Mouse (Mus musculus): ENCODE measurements around the gene Pla2g12a. TPM values are rescaled to one million over a fixed set of nuclear protein-coding genes. Genes with fewer than 3 reads are reported as not detected.

Pla2g12a gene
- polyA plus RNA-seq, 2 experiments: 16.4 to 27.5 TPM

GRCm38 (mm10) chr3:129836965-129837364, 41.4 kb upstream of the Pla2g12a start:
- Histone ChIP-seq H3K4me2 (replicated peaks; ENCODE audit: low read depth, low read length, severe bottlenecking) (no peak overlapping the region), H3K36me3 (ENCODE audit: control insufficient read depth, insufficient read depth, low read length) (no peaks in the 10 kb centered on the region), H3K4me1 (ENCODE audit: control insufficient read depth, insufficient read depth, low read length) (no peaks in the 10 kb centered on the region), H3K27me3 (ENCODE audit: control insufficient read depth, insufficient read depth, low read length) (no peaks in the 10 kb centered on the region), H3K9ac (ENCODE audit: low read depth, low read length, severe bottlenecking) (no peak overlapping the region), H3K4me3 (replicated peaks; ENCODE audit: low read length) (no peak overlapping the region), H3K9me3 (ENCODE audit: control insufficient read depth, low read length) (no peaks in the 10 kb centered on the region), H3K27ac (replicated peaks; ENCODE audit: low read depth, low read length) (no peak overlapping the region)
- WGBS: 72% methylated on average over 6 of the region's 6 CpGs
- ATAC-seq (ENCODE audit: low FRiP score, low read depth): no peak
- no peak for TF ChIP-seq POLR2A (IDR thresholded peaks at IDR 0.05; ENCODE audit: borderline replicate concordance, extremely low read depth, insufficient read depth, insufficient read length)
- no peak for DNase-seq (ENCODE audit: low spot score)

- Histone ChIP-seq H3K27ac (replicated peaks; ENCODE audit: low read depth, low read length) (no peak overlapping the region), H3K27me3 (ENCODE audit: control insufficient read depth, insufficient read depth, low read length) (no peaks in the 10 kb centered on the region), H3K4me2 (replicated peaks; ENCODE audit: low read depth, low read length, severe bottlenecking) (no peak overlapping the region), H3K4me3 (replicated peaks; ENCODE audit: low read length) (no peak overlapping the region), H3K36me3 (ENCODE audit: control insufficient read depth, insufficient read depth, low read length) (no peaks in the 10 kb centered on the region), H3K4me1 (ENCODE audit: control insufficient read depth, insufficient read depth, low read length) (no peaks in the 10 kb centered on the region), H3K9me3 (ENCODE audit: control insufficient read depth, low read length) (no peaks in the 10 kb centered on the region), H3K9ac (ENCODE audit: low read depth, low read length, severe bottlenecking) (no peak overlapping the region)
- DNase-seq (ENCODE audit: low spot score): no peak
- 38% methylated on average over 6 of the region's 7 CpGs for WGBS
- ATAC-seq (ENCODE audit: low FRiP score, low read depth): no peak
- no peak for TF ChIP-seq POLR2A (IDR thresholded peaks at IDR 0.05; ENCODE audit: borderline replicate concordance, extremely low read depth, insufficient read depth, insufficient read length)
Observed at GRCm38 (mm10) chr3:129838017-129838416, 40.4 kb upstream of the Pla2g12a start.

- ATAC-seq (ENCODE audit: low FRiP score, low read depth) (no peak), DNase-seq (ENCODE audit: low spot score) (no peak)
- Histone ChIP-seq H3K4me1 (ENCODE audit: control insufficient read depth, insufficient read depth, low read length) (no peaks in the 10 kb centered on the region), H3K36me3 (ENCODE audit: control insufficient read depth, insufficient read depth, low read length) (no peaks in the 10 kb centered on the region), H3K27ac (replicated peaks; ENCODE audit: low read depth, low read length) (no peak overlapping the region), H3K4me2 (replicated peaks; ENCODE audit: low read depth, low read length, severe bottlenecking) (no peak overlapping the region), H3K27me3 (ENCODE audit: control insufficient read depth, insufficient read depth, low read length) (no peaks in the 10 kb centered on the region), H3K4me3 (replicated peaks; ENCODE audit: low read length) (no peak overlapping the region), H3K9ac (ENCODE audit: low read depth, low read length, severe bottlenecking) (no peak overlapping the region), H3K9me3 (ENCODE audit: control insufficient read depth, low read length) (no peaks in the 10 kb centered on the region)
- TF ChIP-seq POLR2A (IDR thresholded peaks at IDR 0.05; ENCODE audit: borderline replicate concordance, extremely low read depth, insufficient read depth, insufficient read length): no peak
- 70% methylated on average over 2 of the region's 2 CpGs for WGBS
Observed at GRCm38 (mm10) chr3:129845868-129846267, 32.5 kb upstream of the Pla2g12a start.

GRCm38 (mm10) chr3:129846846-129847245, 31.6 kb upstream of the Pla2g12a start:
- Histone ChIP-seq H3K9ac (ENCODE audit: low read depth, low read length, severe bottlenecking) (no peak overlapping the region), H3K36me3 (ENCODE audit: control insufficient read depth, insufficient read depth, low read length) (no peaks in the 10 kb centered on the region), H3K9me3 (ENCODE audit: control insufficient read depth, low read length) (no peaks in the 10 kb centered on the region), H3K4me1 (ENCODE audit: control insufficient read depth, insufficient read depth, low read length) (no peaks in the 10 kb centered on the region), H3K4me2 (replicated peaks; ENCODE audit: low read depth, low read length, severe bottlenecking) (no peak overlapping the region), H3K27ac (replicated peaks; ENCODE audit: low read depth, low read length) (no peak overlapping the region), H3K27me3 (ENCODE audit: control insufficient read depth, insufficient read depth, low read length) (no peaks in the 10 kb centered on the region), H3K4me3 (replicated peaks; ENCODE audit: low read length) (no peak overlapping the region)
- no peak for ATAC-seq (ENCODE audit: low FRiP score, low read depth)
- no peak for DNase-seq (ENCODE audit: low spot score)
- WGBS: 83% methylated on average over 7 of the region's 7 CpGs
- TF ChIP-seq POLR2A (IDR thresholded peaks at IDR 0.05; ENCODE audit: borderline replicate concordance, extremely low read depth, insufficient read depth, insufficient read length): no peak

GRCm38 (mm10) chr3:129862592-129862991, 15.8 kb upstream of the Pla2g12a start:
- Histone ChIP-seq H3K4me3 (replicated peaks; ENCODE audit: low read length) (no peak overlapping the region), H3K27me3 (ENCODE audit: control insufficient read depth, insufficient read depth, low read length) (no peaks in the 10 kb centered on the region), H3K4me2 (replicated peaks; ENCODE audit: low read depth, low read length, severe bottlenecking) (no peak overlapping the region), H3K4me1 (ENCODE audit: control insufficient read depth, insufficient read depth, low read length) (no peaks in the 10 kb centered on the region), H3K27ac (replicated peaks; ENCODE audit: low read depth, low read length) (no peak overlapping the region), H3K9ac (ENCODE audit: low read depth, low read length, severe bottlenecking) (no peak overlapping the region), H3K36me3 (ENCODE audit: control insufficient read depth, insufficient read depth, low read length) (no peaks in the 10 kb centered on the region), H3K9me3 (ENCODE audit: control insufficient read depth, low read length) (no peaks in the 10 kb centered on the region)
- no peak for ATAC-seq (ENCODE audit: low FRiP score, low read depth)
- DNase-seq (ENCODE audit: low spot score): no peak
- no peak for TF ChIP-seq POLR2A (IDR thresholded peaks at IDR 0.05; ENCODE audit: borderline replicate concordance, extremely low read depth, insufficient read depth, insufficient read length)
- WGBS: 70% methylated on average over 2 of the region's 2 CpGs

GRCm38 (mm10) chr3:129863698-129864097, 14.7 kb upstream of the Pla2g12a start:
- ATAC-seq (ENCODE audit: low FRiP score, low read depth) (no peak), DNase-seq (ENCODE audit: low spot score) (no peak)
- TF ChIP-seq POLR2A (IDR thresholded peaks at IDR 0.05; ENCODE audit: borderline replicate concordance, extremely low read depth, insufficient read depth, insufficient read length): no peak
- Histone ChIP-seq H3K36me3 (ENCODE audit: control insufficient read depth, insufficient read depth, low read length) (no peaks in the 10 kb centered on the region), H3K27me3 (ENCODE audit: control insufficient read depth, insufficient read depth, low read length) (no peaks in the 10 kb centered on the region), H3K9ac (ENCODE audit: low read depth, low read length, severe bottlenecking) (no peak overlapping the region), H3K4me1 (ENCODE audit: control insufficient read depth, insufficient read depth, low read length) (no peaks in the 10 kb centered on the region), H3K27ac (replicated peaks; ENCODE audit: low read depth, low read length) (no peak overlapping the region), H3K4me2 (replicated peaks; ENCODE audit: low read depth, low read length, severe bottlenecking) (no peak overlapping the region), H3K9me3 (ENCODE audit: control insufficient read depth, low read length) (no peaks in the 10 kb centered on the region), H3K4me3 (replicated peaks; ENCODE audit: low read length) (no peak overlapping the region)
- 52% methylated on average over 14 of the region's 14 CpGs for WGBS
